Mouse (Mus musculus): ENCODE results near the gene Dgkg. TPM values are rescaled to one million over a fixed set of nuclear protein-coding genes. Genes with fewer than 3 reads are reported as not detected.
A peak's percentile ranks its signal among the peaks of the same experiment; 100 is the strongest.

The Dgkg gene
- polyA plus RNA-seq, 1 experiment from 2014 or later = 5.5 TPM

- Histone ChIP-seq H3K36me3 (ENCODE audit: control insufficient read depth, insufficient read depth, low read length) (no peaks in the 10 kb centered on the region), H3K4me2 (ENCODE audit: low read depth, low read length) (no peak overlapping the region), H3K27ac (ENCODE audit: low read length) (no peak overlapping the region), H3K9ac (ENCODE audit: low read depth, low read length) (no peak overlapping the region), H3K4me1 (ENCODE audit: control insufficient read depth, insufficient read depth, low read length) (no peaks in the 10 kb centered on the region), H3K27me3 (replicated peaks; ENCODE audit: control insufficient read depth, insufficient read depth, low read length) (no peaks in the 10 kb centered on the region), H3K9me3 (ENCODE audit: control insufficient read depth, low read length) (no peaks in the 10 kb centered on the region), H3K4me3 (ENCODE audit: low read length) (no peak overlapping the region)
- WGBS = 74% methylated on average over 3 of the region's 3 CpGs
- ATAC-seq = no peak
Observed at GRCm38 (mm10) chr16:22679641-22680040, 22.6 kb upstream of the Dgkg start.

- Histone ChIP-seq H3K27ac (ENCODE audit: low read length) (no peak overlapping the region), H3K4me1 (ENCODE audit: control insufficient read depth, insufficient read depth, low read length) (no peaks in the 10 kb centered on the region), H3K36me3 (ENCODE audit: control insufficient read depth, insufficient read depth, low read length) (no peaks in the 10 kb centered on the region), H3K4me3 (ENCODE audit: low read length) (no peak overlapping the region), H3K9me3 (ENCODE audit: control insufficient read depth, low read length) (no peaks in the 10 kb centered on the region), H3K9ac (ENCODE audit: low read depth, low read length) (no peak overlapping the region), H3K4me2 (ENCODE audit: low read depth, low read length) (no peak overlapping the region), H3K27me3 (replicated peaks; ENCODE audit: control insufficient read depth, insufficient read depth, low read length) (no peaks in the 10 kb centered on the region)
- 86% methylated on average over 10 of the region's 10 CpGs for whole genome bisulfite sequencing
- ATAC-seq = no peak
Observed at GRCm38 (mm10) chr16:22674636-22675035, 17.6 kb upstream of the Dgkg start.

GRCm38 (mm10) chr16:22674164-22674563 is 17.1 kb upstream of the Dgkg start:
- H3K4me3 ChIP-seq (ENCODE audit: low read length) = no peak overlapping the region
- H3K4me2 ChIP-seq (ENCODE audit: low read depth, low read length) = no peak overlapping the region
- no peaks in the 10 kb centered on the region for H3K36me3 ChIP-seq (ENCODE audit: control insufficient read depth, insufficient read depth, low read length)
- H3K9ac ChIP-seq (ENCODE audit: low read depth, low read length) = no peak overlapping the region
- no peak overlapping the region for H3K27ac ChIP-seq (ENCODE audit: low read length)
- no peaks in the 10 kb centered on the region for H3K4me1 ChIP-seq (ENCODE audit: control insufficient read depth, insufficient read depth, low read length)
- H3K9me3 ChIP-seq (ENCODE audit: control insufficient read depth, low read length) = no peaks in the 10 kb centered on the region
- WGBS = 67% methylated on average over 4 of the region's 4 CpGs
- H3K27me3 ChIP-seq (replicated peaks; ENCODE audit: control insufficient read depth, insufficient read depth, low read length) = no peaks in the 10 kb centered on the region
- ATAC-seq = no peak

GRCm38 (mm10) chr16:22664033-22664432 is 7.0 kb upstream of the Dgkg start:
- H3K4me1 ChIP-seq (ENCODE audit: control insufficient read depth, insufficient read depth, low read length) = peaks cover 4% of the 10 kb centered on the region; the same call in 1 of the 2 replicates
- H3K27me3 ChIP-seq (replicated peaks; ENCODE audit: control insufficient read depth, insufficient read depth, low read length) = no peaks in the 10 kb centered on the region
- no peak overlapping the region for H3K9ac ChIP-seq (ENCODE audit: low read depth, low read length)
- no peak overlapping the region for H3K4me3 ChIP-seq (ENCODE audit: low read length)
- H3K36me3 ChIP-seq (ENCODE audit: control insufficient read depth, insufficient read depth, low read length) = no peaks in the 10 kb centered on the region
- no peak overlapping the region for H3K27ac ChIP-seq (ENCODE audit: low read length)
- WGBS = 76% methylated on average over 4 of the region's 4 CpGs
- no peak for ATAC-seq
- no peak overlapping the region for H3K4me2 ChIP-seq (ENCODE audit: low read depth, low read length)
- no peaks in the 10 kb centered on the region for H3K9me3 ChIP-seq (ENCODE audit: control insufficient read depth, low read length)

GRCm38 (mm10) chr16:22663136-22663535 is 6.1 kb upstream of the Dgkg start:
- peak; percentile 94 for ATAC-seq
- H3K4me2 ChIP-seq (ENCODE audit: low read depth, low read length) = peak overlapping the region; percentile 13

GRCm38 (mm10) chr16:22661076-22661475 is 4.1 kb upstream of the Dgkg start:
- Histone ChIP-seq H3K9me3 (ENCODE audit: control insufficient read depth, low read length) (no peaks in the 10 kb centered on the region), H3K4me2 (ENCODE audit: low read depth, low read length) (no peak overlapping the region), H3K4me1 (ENCODE audit: control insufficient read depth, insufficient read depth, low read length) (peaks cover 10% of the 10 kb centered on the region), H3K9ac (ENCODE audit: low read depth, low read length) (no peak overlapping the region), H3K27ac (ENCODE audit: low read length) (no peak overlapping the region), H3K36me3 (ENCODE audit: control insufficient read depth, insufficient read depth, low read length) (no peaks in the 10 kb centered on the region), H3K4me3 (ENCODE audit: low read length) (no peak overlapping the region), H3K27me3 (replicated peaks; ENCODE audit: control insufficient read depth, insufficient read depth, low read length) (peaks cover 20% of the 10 kb centered on the region)
- 59% methylated on average over 5 of the region's 5 CpGs for WGBS
- ATAC-seq = no peak

More at GRCm38 (mm10) chr16:22663136-22663535, 6.1 kb upstream of the Dgkg start:
- Histone ChIP-seq H3K9me3 (ENCODE audit: control insufficient read depth, low read length) (no peaks in the 10 kb centered on the region), H3K4me3 (ENCODE audit: low read length) (no peak overlapping the region), H3K36me3 (ENCODE audit: control insufficient read depth, insufficient read depth, low read length) (no peaks in the 10 kb centered on the region), H3K27me3 (replicated peaks; ENCODE audit: control insufficient read depth, insufficient read depth, low read length) (no peaks in the 10 kb centered on the region; the same call in 1 of the 2 replicates), H3K4me1 (ENCODE audit: control insufficient read depth, insufficient read depth, low read length) (peaks cover 4% of the 10 kb centered on the region; the same call in 1 of the 2 replicates), H3K27ac (ENCODE audit: low read length) (no peak overlapping the region), H3K9ac (ENCODE audit: low read depth, low read length) (no peak overlapping the region)
- WGBS = 14% methylated on average over 2 of the region's 2 CpGs

GRCm38 (mm10) chr16:22657874-22658789 is 1.1 kb upstream of the Dgkg start:
- Histone ChIP-seq H3K4me1 (ENCODE audit: control insufficient read depth, insufficient read depth, low read length) (peaks cover 11% of the 10 kb centered on the region), H3K27me3 (replicated peaks; ENCODE audit: control insufficient read depth, insufficient read depth, low read length) (peaks cover 27% of the 10 kb centered on the region), H3K9ac (ENCODE audit: low read depth, low read length) (no peak overlapping the region), H3K9me3 (ENCODE audit: control insufficient read depth, low read length) (no peaks in the 10 kb centered on the region), H3K27ac (ENCODE audit: low read length) (no peak overlapping the region), H3K4me3 (ENCODE audit: low read length) (no peak overlapping the region), H3K4me2 (ENCODE audit: low read depth, low read length) (no peak overlapping the region), H3K36me3 (ENCODE audit: control insufficient read depth, insufficient read depth, low read length) (no peaks in the 10 kb centered on the region)
- ATAC-seq = no peak
- WGBS = 74% methylated on average over 16 of the region's 16 CpGs

- Histone ChIP-seq H3K4me3 (ENCODE audit: low read length) (peak overlapping the region; percentile 57), H3K9me3 (ENCODE audit: control insufficient read depth, low read length) (no peaks in the 10 kb centered on the region), H3K4me1 (ENCODE audit: control insufficient read depth, insufficient read depth, low read length) (peaks cover 11% of the 10 kb centered on the region), H3K27ac (ENCODE audit: low read length) (no peak overlapping the region), H3K9ac (ENCODE audit: low read depth, low read length) (no peak overlapping the region), H3K4me2 (ENCODE audit: low read depth, low read length) (peak overlapping the region; percentile 22; the same call in 1 of the 2 replicates), H3K27me3 (replicated peaks; ENCODE audit: control insufficient read depth, insufficient read depth, low read length) (peaks cover 27% of the 10 kb centered on the region), H3K36me3 (ENCODE audit: control insufficient read depth, insufficient read depth, low read length) (no peaks in the 10 kb centered on the region)
- WGBS = 10% methylated on average over 11 of the region's 11 CpGs
- ATAC-seq = no peak
Observed at GRCm38 (mm10) chr16:22655812-22656211, 1.2 kb downstream of the Dgkg start.

GRCm38 (mm10) chr16:22655223-22655622 is 1.8 kb downstream of the Dgkg start:
- Histone ChIP-seq H3K27me3 (replicated peaks; ENCODE audit: control insufficient read depth, insufficient read depth, low read length) (peaks cover 27% of the 10 kb centered on the region), H3K9ac (ENCODE audit: low read depth, low read length) (no peak overlapping the region), H3K9me3 (ENCODE audit: control insufficient read depth, low read length) (no peaks in the 10 kb centered on the region), H3K4me1 (ENCODE audit: control insufficient read depth, insufficient read depth, low read length) (peaks cover 11% of the 10 kb centered on the region), H3K36me3 (ENCODE audit: control insufficient read depth, insufficient read depth, low read length) (no peaks in the 10 kb centered on the region), H3K4me2 (ENCODE audit: low read depth, low read length) (no peak overlapping the region), H3K4me3 (ENCODE audit: low read length) (no peak overlapping the region), H3K27ac (ENCODE audit: low read length) (no peak overlapping the region)
- ATAC-seq = no peak
- 65% methylated on average over 5 of the region's 5 CpGs for WGBS

Data from intestine, embryonic 16.5 days (tissue).